Mouse (Mus musculus) lung, embryonic 14.5 days (tissue): ENCODE data around the gene Slit1. TPM values are rescaled to one million over a fixed set of nuclear protein-coding genes. Genes with fewer than 3 reads are reported as not detected.

ENCODE experiments used
- ATAC-seq: fragments of 200-750 bp; cut with Nextera tagmentation; 2 replicates; pipeline ENCODE4 v1.8.0; 2017; ENCODE audit warnings: mild to moderate bottlenecking, moderate TSS enrichment, moderate library complexity; ENCODE audit not compliant: insufficient read depth
- DNase-seq: peaks from one replicate; pipeline ENCODE4 v3.0.0-alpha.2; 2015
- H3K27ac ChIP-seq: fragments of 300-500 bp; sonication (generic); 2 replicates; pipeline ENCODE4 v1.5.1; 2014; ENCODE audit warnings: low read depth, mild to moderate bottlenecking, moderate library complexity
- H3K27me3 ChIP-seq: fragments of 300-500 bp; sonication (generic); 2 replicates; pipeline ENCODE4 v1.6.1; 2014; ENCODE audit warnings: low read length, control low read depth; ENCODE audit not compliant: insufficient read depth
- H3K36me3 ChIP-seq: fragments of 300-500 bp; sonication (generic); 2 replicates; pipeline ENCODE4 v1.6.1; 2014; ENCODE audit warnings: control low read depth; ENCODE audit not compliant: insufficient read depth
- H3K4me1 ChIP-seq: fragments of 300-500 bp; sonication (generic); 2 replicates; pipeline ENCODE4 v1.6.1; 2014; ENCODE audit warnings: antibody characterized with exemption, control low read depth; ENCODE audit not compliant: insufficient read depth
- H3K4me2 ChIP-seq: fragments of 300-500 bp; sonication (generic); 2 replicates; pipeline ENCODE4 v1.6.1; 2014; ENCODE audit warnings: mild to moderate bottlenecking
- H3K4me3 ChIP-seq: fragments of 300-500 bp; sonication (generic); 2 replicates; pipeline ENCODE4 v1.5.1; 2014; ENCODE audit warnings: low read depth, low read length
- H3K9ac ChIP-seq: fragments of 300-500 bp; sonication (generic); 2 replicates; pipeline ENCODE4 v1.6.1; 2014
- H3K9me3 ChIP-seq: fragments of 300-500 bp; sonication (generic); 2 replicates; pipeline ENCODE4 v1.6.1; 2016; ENCODE audit warnings: low read depth, low read length, control low read depth
- CTCF ChIP-seq: IDR thresholded peaks from 2 replicates; pipeline ENCODE4 v1.5.1; 2016; ENCODE audit warnings: antibody characterized with exemption, low read depth
- WGBS: fragments of 180-500 bp; shearing (Covaris S2); extraction: QIAGEN DNeasy Blood & Tissue Kit; methylation state at CpG from one replicate; pipeline ENCODE4 v1.1.7; 2014; 5-methylcytosine and 5-hydroxymethylcytosine counted together
- polyA plus RNA-seq: library from polyadenylated mRNA; unstranded; fragments of >200 nt; fragmentation: Nextera tagmentation; extraction: Ambion mirVana; gene quantifications from 2 replicates; pipeline ENCODE4 v1.2.1, GENCODE M21; 2014

Slit1 gene
- polyA plus RNA-seq, 1 experiment from 2014 or later, result 0.24 TPM

GRCm38 (mm10) chr19:41582918-41583514 is 160.4 kb downstream of the Slit1 start:
- DNase-seq (no peak), ATAC-seq (no peak)
- H3K4me2 ChIP-seq, result no peak overlapping the region
- no peaks in the 10 kb centered on the region for H3K27me3 ChIP-seq
- no peak for TF ChIP-seq CTCF
- H3K9ac ChIP-seq, result no peak overlapping the region
- no peaks in the 10 kb centered on the region for H3K4me1 ChIP-seq
- no peaks in the 10 kb centered on the region for H3K9me3 ChIP-seq
- no peak overlapping the region for H3K4me3 ChIP-seq
- 95% methylated on average over 5 of the region's 5 CpGs for WGBS
- H3K27ac ChIP-seq, result no peak overlapping the region
- peaks cover 41% of the 10 kb centered on the region for H3K36me3 ChIP-seq

- DNase-seq (no peak), ATAC-seq (no peak)
- Histone ChIP-seq H3K4me3 (no peak within 1 kb of the TSS), H3K9ac (no peak within 1 kb of the TSS), H3K27ac (no peak within 1 kb of the TSS), H3K4me2 (no peak within 1 kb of the TSS), H3K27me3 (no peaks in the 10 kb centered on the region), H3K4me1 (no peaks in the 10 kb centered on the region), H3K9me3 (no peaks in the 10 kb centered on the region), H3K36me3 (peaks cover 41% of the 10 kb centered on the region)
- no peak for TF ChIP-seq CTCF
- 92% methylated on average over 23 of the region's 23 CpGs for WGBS
Observed at GRCm38 (mm10) chr19:41581706-41582420, 161.6 kb downstream of the Slit1 start, which contains the start of gene Gm340. Gene Gm340, plus strand, starts transcription at chr19:41582370.

DNA sequence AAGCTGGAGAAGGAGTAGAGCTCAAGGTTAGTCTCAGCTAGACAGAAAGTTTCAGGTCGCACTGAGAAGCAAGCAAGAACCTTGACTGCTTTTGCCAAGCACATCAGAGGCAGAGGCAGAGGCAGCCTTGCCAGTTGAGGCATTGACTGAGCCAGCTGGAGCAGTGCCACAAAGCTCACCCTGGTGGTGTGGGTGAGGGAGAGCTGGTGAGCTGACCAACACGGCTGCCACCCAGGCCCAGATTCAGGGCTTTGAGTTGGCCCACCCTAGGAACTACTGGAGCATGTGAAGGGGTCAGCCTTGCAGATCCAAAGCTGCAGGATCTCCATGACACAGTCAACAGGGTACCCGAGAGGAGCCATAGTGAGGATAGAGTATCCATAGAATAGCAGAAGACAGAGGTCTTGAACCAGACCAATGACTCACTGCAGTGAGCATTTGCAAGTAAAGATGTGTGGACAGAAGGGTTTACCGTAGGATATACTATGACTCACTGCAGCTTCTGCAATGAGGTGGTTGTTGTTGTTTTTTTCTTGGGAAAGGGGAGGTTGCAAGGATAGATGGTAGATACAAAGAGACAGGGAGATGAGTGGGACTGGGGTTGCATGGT is 164.0 kb downstream of the Slit1 start:
- DNase-seq, result no peak
- Histone ChIP-seq H3K4me3 (no peak overlapping the region), H3K4me1 (no peaks in the 10 kb centered on the region), H3K9me3 (no peaks in the 10 kb centered on the region), H3K27me3 (no peaks in the 10 kb centered on the region), H3K9ac (no peak overlapping the region), H3K27ac (no peak overlapping the region), H3K36me3 (peaks cover 28% of the 10 kb centered on the region), H3K4me2 (no peak overlapping the region)
- no peak for ATAC-seq
- TF ChIP-seq CTCF, result no peak
- 82% methylated on average over 4 of the region's 4 CpGs for WGBS

DNA sequence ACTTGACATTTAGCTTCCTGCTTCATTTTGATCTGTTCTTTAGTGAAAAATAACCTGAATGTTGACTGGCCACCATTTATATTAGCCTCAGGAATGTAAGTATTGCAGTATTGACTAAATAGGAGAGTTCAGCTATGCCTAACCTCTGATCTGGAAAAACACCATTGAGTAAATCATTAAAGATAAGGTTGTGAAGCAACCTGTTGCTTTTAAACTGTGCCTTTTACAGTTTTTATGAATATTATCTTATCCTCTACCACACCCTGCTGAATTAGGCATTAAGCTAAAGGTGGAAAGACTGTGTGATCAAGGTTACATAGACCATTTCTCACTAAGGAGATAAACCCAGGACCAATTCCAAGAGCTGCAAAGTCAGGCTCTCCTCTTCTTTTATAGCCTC is 165.9 kb downstream of the Slit1 start:
- H3K36me3 ChIP-seq, result peaks cover 10% of the 10 kb centered on the region
- H3K27me3 ChIP-seq, result no peaks in the 10 kb centered on the region
- H3K4me3 ChIP-seq, result no peak overlapping the region
- H3K27ac ChIP-seq, result no peak overlapping the region
- H3K4me2 ChIP-seq, result no peak overlapping the region
- no peak for DNase-seq
- H3K4me1 ChIP-seq, result no peaks in the 10 kb centered on the region
- TF ChIP-seq CTCF, result no peak
- no peak for ATAC-seq
- H3K9me3 ChIP-seq, result no peaks in the 10 kb centered on the region
- no peak overlapping the region for H3K9ac ChIP-seq

- no peak overlapping the region for H3K27ac ChIP-seq
- ATAC-seq (no peak), DNase-seq (no peak)
- no peak overlapping the region for H3K4me2 ChIP-seq
- H3K4me1 ChIP-seq, result no peaks in the 10 kb centered on the region
- H3K36me3 ChIP-seq, result no peaks in the 10 kb centered on the region
- no peaks in the 10 kb centered on the region for H3K27me3 ChIP-seq
- TF ChIP-seq CTCF, result no peak
- H3K4me3 ChIP-seq, result no peak overlapping the region
- 86% methylated on average over 2 of the region's 2 CpGs for WGBS
- no peaks in the 10 kb centered on the region for H3K9me3 ChIP-seq
- H3K9ac ChIP-seq, result no peak overlapping the region
Observed at GRCm38 (mm10) chr19:41573700-41574099, 169.8 kb downstream of the Slit1 start.

DNA sequence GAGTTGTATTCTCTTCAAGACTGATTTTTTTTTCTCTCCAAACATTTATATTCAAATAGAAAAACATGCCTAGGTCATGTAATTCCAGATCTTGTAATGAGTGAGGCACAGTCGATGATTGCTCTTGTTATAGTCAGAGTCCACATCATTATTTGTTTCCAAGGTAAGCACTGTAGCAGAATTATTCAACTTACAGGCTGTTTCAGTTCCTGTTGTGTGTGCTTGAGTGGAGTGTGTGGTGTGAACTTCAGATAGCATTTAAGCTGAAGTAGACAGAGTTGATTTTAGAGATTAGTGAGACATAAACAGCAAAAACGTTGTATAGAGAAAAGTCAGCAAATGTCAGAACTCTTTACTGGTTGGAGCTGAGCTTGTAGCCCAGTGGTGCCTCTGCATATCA is 174.7 kb downstream of the Slit1 start:
- Histone ChIP-seq H3K4me2 (no peak overlapping the region), H3K9me3 (no peaks in the 10 kb centered on the region), H3K27ac (no peak overlapping the region), H3K9ac (no peak overlapping the region), H3K4me3 (no peak overlapping the region), H3K36me3 (no peaks in the 10 kb centered on the region), H3K27me3 (no peaks in the 10 kb centered on the region), H3K4me1 (no peaks in the 10 kb centered on the region)
- TF ChIP-seq CTCF, result no peak
- ATAC-seq (no peak), DNase-seq (no peak)
- WGBS, result 49% methylated on average over 2 of the region's 2 CpGs

DNA sequence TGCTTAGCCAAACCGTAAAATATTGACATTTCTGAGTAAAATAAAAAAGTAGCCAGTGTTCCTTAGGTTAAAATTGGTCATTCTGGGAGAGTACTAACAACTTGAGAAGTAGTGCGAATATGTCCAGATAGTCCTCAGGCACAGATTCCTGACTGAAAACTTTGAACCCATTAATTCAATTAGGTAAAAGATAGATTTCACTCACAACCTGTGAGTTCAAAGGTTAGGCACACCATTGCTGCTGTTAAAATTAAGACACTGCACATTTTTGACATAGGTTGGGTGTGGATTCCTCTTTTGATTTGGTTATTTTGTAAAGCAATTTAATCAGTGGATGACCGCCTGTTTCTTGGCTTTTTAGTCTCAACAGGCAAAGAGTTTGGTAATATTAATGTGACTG is 182.6 kb downstream of the Slit1 start:
- Histone ChIP-seq H3K27me3 (no peaks in the 10 kb centered on the region), H3K27ac (no peak overlapping the region), H3K4me2 (no peak overlapping the region), H3K4me1 (no peaks in the 10 kb centered on the region), H3K9me3 (no peaks in the 10 kb centered on the region), H3K36me3 (peaks cover 26% of the 10 kb centered on the region), H3K4me3 (no peak overlapping the region), H3K9ac (no peak overlapping the region)
- 84% methylated on average over 3 of the region's 3 CpGs for WGBS
- TF ChIP-seq CTCF, result no peak
- ATAC-seq, result no peak
- DNase-seq, result no peak
